Mouse (Mus musculus): Measurements from ENCODE around the gene Becn1.

DNA sequence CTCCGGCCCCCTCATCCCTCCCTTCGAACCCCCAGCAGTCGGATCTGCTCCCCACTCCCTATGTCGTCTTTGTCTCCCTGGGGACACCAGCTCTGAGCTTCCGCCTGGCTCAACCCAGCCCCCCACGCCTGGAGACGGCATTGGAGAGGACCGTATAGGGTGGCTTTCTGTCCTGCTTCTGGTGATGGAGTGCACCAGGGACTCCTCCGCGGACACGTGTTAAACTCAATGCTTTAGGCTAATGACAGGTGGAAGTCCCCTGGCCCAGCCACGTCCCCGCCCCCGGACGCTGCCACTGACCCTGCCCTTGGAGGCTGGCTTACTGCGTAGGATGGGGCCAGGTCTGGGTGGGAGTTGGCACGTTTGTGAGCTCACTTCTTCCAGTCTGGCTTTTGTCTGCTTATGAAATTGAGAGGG lies 14.4 kb upstream of the Becn1 start:
- TF ChIP-seq CTCF (IDR thresholded peaks at IDR 0.05) (no peak), EP300 (IDR thresholded peaks at IDR 0.05) (no peak)

Measured in lung, postnatal 0 days (tissue).